Mouse (Mus musculus) megakaryocyte, adult 5-6 weeks (primary cell): ENCODE data around the gene Med25. TPM values are rescaled to one million over a fixed set of nuclear protein-coding genes. Genes with fewer than 3 reads are reported as not detected.
A peak's percentile ranks its signal among the peaks of the same experiment; 100 is the strongest.

Experiments used
- ATAC-seq: 2 replicates; pipeline ENCODE4 v1.8.0; 2016; ENCODE audit warnings: mild to moderate bottlenecking, inconsistent platforms; ENCODE audit not compliant: poor library complexity, severe bottlenecking
- total RNA-seq, 2 experiments: library from RNA; stranded (forward) in 1 of 2; stranded (reverse) in 1 of 2; fragments of 153-499, 151-499 nt in 1 of 2; fragments of 221-1000, 200-1000 nt in 1 of 2; gene quantifications; 2 replicates each; pipeline versions ENCODE4 v1.2.3 to v1.2.4; 2015 to 2017

Gene Med25
- total RNA-seq, 2 experiments from 2014 or later: 9.0 to 23.7 TPM

DNA sequence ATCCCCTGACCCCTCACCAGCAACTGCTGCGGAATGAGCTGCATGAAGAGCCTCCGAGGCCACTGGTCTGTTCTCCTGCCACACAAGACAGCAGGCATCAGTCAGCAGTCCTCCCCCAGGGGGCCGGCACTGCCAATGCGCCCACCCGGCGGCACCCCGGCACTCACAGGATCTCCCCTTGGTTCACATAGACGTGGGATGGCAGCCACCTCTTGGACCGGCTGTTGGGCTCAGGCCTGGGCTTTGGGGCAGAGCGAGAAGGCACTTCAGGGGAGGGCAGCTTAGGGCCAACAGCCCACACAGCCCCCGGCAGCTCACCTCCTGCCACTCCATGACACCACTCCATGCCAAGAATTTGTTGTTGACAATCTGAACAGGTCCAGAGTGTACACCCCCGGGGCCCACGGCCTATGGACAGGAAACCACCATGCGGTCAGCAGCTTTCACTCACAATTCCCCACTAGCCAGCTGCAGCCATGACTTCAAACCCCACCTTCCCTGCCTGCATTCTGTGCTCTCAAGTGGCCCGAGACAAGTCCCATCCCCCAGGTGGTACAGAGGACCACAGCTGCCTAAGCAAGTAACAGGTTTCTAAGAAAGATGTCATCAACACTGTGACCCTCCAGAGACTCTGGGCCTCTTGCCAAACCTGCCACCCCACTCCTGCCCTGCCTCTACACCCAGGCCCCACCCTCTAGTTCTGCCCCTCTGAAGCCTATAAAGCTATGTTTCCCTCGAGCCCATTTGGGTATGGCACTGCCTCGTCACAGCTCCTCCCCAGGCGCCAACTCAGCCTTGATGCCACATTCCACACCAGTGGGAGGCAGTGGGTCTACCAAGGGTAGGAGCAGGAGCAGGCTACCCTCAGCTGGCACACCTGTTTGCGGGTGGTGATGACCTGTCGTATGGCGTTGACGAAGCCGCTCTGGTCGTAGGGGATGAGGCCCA, 27.6 kb downstream of the Med25 start:
- no peak for ATAC-seq

DNA sequence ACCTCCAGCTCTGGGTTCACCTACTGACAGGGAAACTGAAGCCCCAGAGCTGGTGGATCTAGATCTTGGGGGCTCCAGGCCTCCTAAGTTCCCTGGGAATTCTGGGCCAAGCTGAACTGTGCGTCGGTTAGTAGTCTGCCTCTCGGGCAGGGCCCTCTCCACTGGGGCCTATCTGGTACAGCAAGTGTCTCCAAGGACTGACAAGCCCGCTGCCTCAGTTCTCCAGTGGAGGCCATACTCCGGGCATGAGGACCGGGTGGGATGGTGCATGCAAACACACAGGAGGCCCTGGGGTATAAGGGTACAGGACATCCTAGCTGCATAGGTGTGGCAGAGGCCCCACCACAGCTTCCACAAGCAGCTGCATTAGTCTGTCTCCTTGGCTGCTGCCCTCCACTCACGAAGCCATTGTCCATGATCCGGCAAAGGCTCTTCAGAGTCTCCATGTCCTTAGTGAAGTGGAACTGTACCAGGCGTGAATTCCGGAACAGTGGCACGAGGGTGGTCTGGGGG, 28.5 kb downstream of the Med25 start:
- ATAC-seq: no peak

DNA sequence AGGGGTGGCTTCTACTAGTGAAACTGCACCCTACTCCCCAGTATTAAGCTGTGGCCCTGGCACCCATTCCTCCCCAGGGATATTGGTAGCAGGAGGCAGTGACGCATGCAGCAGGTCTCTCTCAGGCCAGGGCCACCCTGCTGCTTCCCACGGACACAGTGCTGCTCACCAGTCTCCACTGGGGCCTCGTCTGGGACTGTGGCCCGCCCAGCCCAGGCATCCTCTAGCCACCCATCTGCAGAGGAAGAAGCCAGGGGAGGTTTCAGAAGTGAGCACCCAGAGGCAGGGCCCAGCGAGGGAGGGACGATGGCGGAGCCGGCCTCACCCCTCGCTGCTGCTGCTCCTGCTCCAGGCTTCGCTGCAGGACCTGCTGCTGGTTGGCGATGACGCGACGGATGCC, 29.3 kb downstream of the Med25 start:
- ATAC-seq: no peak

- ATAC-seq: no peak
Observed at GRCm38 (mm10) chr7:44862434-44862833, 30.1 kb downstream of the Med25 start.

- ATAC-seq: no peak
Observed at GRCm38 (mm10) chr7:44861429-44861816, 31.1 kb downstream of the Med25 start.

GRCm38 (mm10) chr7:44860576-44861428, 31.7 kb downstream of the Med25 start:
- peak; percentile 20; the same call in 1 of the 2 replicates for ATAC-seq

- ATAC-seq: no peak
Observed at GRCm38 (mm10) chr7:44859896-44860295, 32.6 kb downstream of the Med25 start.

GRCm38 (mm10) chr7:44857905-44858304, 34.6 kb downstream of the Med25 start:
- peak; percentile 38 for ATAC-seq

DNA sequence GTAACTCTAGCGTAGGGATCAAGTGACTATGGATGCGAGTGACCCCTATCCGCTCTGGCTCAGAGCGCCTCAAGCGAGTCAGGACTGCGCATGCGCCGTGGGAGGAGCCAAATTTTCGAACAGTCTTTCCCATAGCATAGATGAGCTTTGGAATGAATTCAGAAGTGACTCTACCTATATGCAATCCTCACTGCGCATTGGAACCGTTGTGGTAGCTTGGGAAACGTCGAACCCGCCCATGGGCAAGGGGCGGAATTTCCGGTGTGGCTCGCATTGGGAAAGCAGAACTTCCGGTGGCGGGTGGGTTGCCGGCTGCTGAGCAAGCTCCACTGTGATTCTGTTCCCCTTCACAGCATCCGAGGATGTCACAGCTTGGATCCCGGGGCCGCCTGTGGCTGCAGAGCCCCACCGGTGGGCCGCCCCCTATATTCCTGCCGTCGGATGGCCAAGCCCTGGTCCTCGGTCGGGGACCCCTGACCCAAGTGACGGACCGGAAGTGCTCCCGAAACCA, 35.4 kb downstream of the Med25 start, which contains the start of gene Pnkp:
Pnkp (plus strand) TSS at position 98 of the 511 bp plus-strand sequence.
- peak; percentile 72 for ATAC-seq

- ATAC-seq: no peak
Observed at GRCm38 (mm10) chr7:44856265-44856916, 36.1 kb downstream of the Med25 start.

- no peak for ATAC-seq
Observed at GRCm38 (mm10) chr7:44855036-44855435, 37.5 kb downstream of the Med25 start.

DNA sequence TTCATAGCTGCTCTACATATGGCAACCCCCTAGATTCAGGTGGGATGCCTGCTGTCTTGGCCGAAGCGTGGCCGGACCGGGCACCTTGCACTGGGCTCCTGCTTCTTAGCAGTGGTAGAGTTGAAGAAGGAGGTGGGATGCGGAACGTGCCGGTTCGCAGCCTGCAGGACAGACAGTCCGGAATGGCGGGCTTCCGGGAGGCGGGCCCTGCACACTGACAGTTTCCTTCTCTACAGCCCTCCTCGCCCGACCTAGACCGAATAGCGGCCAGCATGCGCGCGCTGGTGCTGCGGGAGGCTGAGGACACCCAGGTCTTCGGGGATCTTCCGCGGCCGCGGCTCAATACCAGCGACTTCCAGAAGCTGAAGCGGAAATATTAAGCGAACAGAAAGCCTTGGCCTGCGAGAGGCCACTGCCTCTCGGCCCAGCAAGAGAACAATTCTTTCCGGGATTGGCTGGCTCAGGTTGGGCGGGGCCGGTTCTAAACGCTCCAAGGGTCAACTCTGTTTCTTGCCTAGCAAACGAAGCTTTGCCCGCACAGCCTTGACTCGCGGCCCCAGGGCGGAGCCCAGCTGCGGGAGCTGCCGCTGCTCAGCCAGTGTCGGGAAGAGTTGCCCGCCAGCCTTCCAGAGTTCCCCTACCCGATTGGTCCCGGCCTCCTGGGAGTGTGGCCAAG, 38.0 kb downstream of the Med25 start:
- peak; percentile 41 for ATAC-seq

DNA sequence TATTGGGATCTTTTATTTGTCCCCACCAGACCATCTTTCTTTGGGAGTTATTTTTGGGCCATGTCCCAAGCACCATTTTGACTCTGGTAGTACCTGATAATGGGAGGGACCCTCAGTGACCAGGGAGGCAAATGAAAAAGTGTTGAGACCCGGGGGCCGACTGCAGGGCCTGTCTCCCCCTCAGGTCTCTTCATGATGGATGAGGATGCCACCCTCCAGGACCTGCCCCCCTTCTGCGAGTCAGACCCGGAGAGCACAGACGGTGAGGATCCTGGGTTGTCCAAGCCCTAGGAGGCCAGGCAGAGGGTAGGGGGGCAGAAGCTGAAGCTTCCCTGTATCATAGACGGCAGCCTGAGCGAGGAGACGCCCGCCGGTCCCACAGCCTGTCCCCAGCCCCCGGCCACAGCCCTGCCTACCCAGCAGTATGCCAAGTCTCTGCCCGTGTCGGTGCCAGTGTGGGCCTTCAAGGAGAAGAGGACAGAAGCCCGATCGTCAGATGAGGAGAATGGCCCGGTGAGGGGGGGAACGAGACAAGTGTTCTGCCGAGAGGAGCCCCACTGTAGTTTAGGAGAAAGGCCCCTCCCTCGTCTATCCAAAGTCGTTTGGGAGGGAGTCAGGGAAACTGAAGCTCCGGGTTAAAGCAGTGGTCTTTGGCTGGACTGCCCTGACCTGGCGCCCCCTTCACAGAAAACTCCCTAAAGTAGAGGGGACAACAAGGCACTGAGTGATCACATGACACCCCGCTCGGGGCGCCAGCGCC, 38.7 kb downstream of the Med25 start:
- no peak for ATAC-seq

DNA sequence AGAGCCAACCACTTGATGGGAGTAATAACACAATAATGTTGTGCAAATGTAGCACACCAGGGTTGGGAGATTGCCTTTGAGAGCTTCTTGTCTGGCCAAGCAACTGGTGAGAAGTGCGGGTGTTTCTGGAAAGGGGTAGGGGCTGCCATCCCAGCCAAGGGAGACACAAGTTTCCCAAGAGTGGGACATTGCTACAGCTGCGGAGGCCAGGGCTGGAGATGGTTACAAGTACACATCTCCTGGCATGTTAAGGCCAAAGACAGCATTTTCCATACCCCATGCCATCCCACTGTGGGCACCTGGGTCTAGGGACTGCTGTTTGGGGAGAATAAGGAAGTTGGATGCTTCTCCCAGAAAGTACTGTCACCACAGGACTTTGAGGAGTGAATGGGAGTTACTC, 39.4 kb downstream of the Med25 start:
- ATAC-seq: no peak

DNA sequence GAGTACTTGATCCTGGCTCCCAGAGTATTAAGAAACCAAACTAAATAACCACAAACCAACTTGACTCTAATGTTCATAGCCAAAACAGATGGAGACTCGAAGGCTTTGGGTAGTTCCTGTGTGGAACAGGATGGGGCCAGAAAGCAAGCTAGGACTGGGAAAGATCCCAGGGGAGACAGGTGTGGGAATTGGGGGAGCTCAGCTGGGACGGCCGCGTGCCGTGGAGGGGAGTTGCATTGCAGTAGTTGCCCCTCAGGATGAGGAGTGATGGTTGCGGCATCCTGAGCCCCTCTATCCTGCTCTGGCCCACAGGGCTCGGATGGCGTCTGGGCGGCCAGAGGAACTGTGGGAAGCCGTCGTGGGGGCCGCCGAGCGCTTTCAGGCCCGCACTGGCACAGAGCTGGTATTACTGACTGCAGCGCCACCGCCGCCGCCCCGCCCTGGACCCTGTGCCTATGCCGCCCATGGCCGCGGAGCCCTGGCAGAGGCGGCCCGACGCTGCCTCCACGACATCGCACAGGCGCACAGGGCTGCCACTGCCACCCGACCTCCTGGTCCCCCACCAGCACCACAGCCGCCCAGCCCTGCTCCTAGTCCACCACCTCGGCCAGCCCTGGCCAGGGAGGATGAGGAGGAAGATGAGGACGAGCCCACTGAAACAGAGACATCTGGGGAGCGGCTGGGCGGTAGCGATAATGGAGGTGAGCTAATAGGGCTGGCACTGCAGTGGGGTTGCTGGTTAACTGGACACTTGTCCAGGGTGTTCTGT, 40.1 kb downstream of the Med25 start:
- ATAC-seq: no peak

- ATAC-seq: no peak
Observed at GRCm38 (mm10) chr7:44851625-44852234, 40.8 kb downstream of the Med25 start.

DNA sequence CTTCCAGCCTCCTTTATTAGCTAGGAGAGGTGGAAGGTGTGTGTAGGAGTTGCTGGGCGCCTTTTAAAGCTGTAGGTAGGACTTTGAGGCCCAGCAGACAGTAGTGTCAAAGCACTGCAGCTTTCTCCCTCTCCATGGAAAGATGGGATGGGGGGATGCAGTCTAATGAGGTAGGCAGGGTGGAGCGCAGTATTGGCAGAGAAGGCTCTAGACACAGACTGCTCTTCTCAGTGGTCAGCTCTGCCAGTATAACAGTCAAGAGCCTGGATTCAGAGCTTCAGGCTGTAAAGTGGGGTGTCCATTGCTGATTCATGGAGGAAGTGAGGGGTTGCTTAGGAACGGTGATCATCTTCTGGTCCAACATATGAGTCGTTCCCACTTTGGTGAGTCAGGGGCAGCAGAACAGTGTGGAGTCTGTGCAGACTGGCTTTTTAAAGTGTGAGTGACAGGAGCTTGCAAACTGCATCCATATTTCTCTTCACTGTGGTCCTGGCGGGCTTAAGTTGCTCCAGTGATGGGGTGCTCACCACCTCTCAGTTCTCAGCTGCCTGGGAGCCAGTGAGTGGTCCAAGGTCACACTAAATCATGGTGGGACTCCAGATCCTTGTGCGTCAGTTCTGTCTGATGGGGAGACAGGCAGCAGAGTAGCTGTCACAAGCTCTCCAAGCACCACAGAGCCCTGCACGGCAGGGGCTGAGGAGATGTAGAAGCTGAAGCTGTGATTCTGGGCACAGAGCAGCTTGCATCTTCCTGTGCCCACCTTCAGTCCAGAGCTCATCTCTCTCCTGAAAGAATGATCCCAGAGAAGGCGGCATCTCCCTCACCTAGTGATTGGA, 41.5 kb downstream of the Med25 start:
- ATAC-seq: no peak
